Mouse (Mus musculus) CH12.LX (cell line): ENCODE measurements around the gene C130074G19Rik. TPM values are rescaled to one million over a fixed set of nuclear protein-coding genes. Genes with fewer than 3 reads are reported as not detected.

Source experiments
- DNase-seq: peaks from one replicate; pipeline ENCODE4 v3.0.0-alpha.2; 2013; ENCODE audit errors: extremely low read depth
- H3K27ac ChIP-seq: 2 replicates; pipeline ENCODE4 v1.5.1; 2012; ENCODE audit warnings: low read depth, mild to moderate bottlenecking, control low read depth, moderate library complexity; ENCODE audit not compliant: insufficient read depth
- H3K27me3 ChIP-seq: replicated peaks from 2 replicates; pipeline ENCODE3; 2012; ENCODE audit warnings: inconsistent platforms
- H3K36me3 ChIP-seq, 2 experiments: replicated peaks in 1 of 2; 2 replicates each; pipeline versions ENCODE3 to v1.6.1; 2012; ENCODE audit warnings: inconsistent platforms in 1 of 2, low read length in 1 of 2, mild to moderate bottlenecking in 1 of 2, mixed read lengths in 1 of 2, moderate library complexity in 1 of 2; ENCODE audit not compliant: control insufficient read depth in 1 of 2, insufficient read depth in 1 of 2
- H3K4me1 ChIP-seq, 2 experiments: 2 replicates each; pipeline ENCODE4 v1.6.1; 2012; ENCODE audit warnings: inconsistent platforms in 1 of 2, moderate library complexity in 1 of 2; ENCODE audit not compliant: insufficient read depth in 2 of 2, control insufficient read depth in 1 of 2
- H3K4me2 ChIP-seq: 2 replicates; pipeline ENCODE4 v1.6.1; 2012; ENCODE audit warnings: low read depth, mild to moderate bottlenecking, control low read depth; ENCODE audit not compliant: poor library complexity, insufficient read depth, severe bottlenecking
- H3K4me3 ChIP-seq, 3 experiments: fragments of 150-350 bp in 1 of 3; sonication (generic) in 1 of 3; replicated peaks in 1 of 3; 2 replicates each; pipeline versions ENCODE3 to v1.5.1; 2011 to 2012; ENCODE audit warnings: low read depth in 2 of 3, low read length in 2 of 3, mild to moderate bottlenecking in 2 of 3, moderate library complexity in 2 of 3, control low read depth in 1 of 3, improper control_type of control experiment in 1 of 3, inconsistent platforms in 1 of 3, mixed read lengths in 1 of 3; ENCODE audit not compliant: poor library complexity in 1 of 3
- H3K79me2 ChIP-seq: replicated peaks from 2 replicates; pipeline ENCODE4 v1.6.1; 2012; ENCODE audit warnings: mild to moderate bottlenecking, moderate library complexity; ENCODE audit not compliant: control insufficient read depth, poor library complexity, insufficient read depth, severe bottlenecking; ENCODE audit errors: extremely low read depth
- H3K9ac ChIP-seq: 2 replicates; pipeline ENCODE4 v1.6.1; 2012; ENCODE audit warnings: low read depth, mild to moderate bottlenecking, control low read depth, moderate library complexity; ENCODE audit not compliant: insufficient read depth
- H3K9me3 ChIP-seq: replicated peaks from 2 replicates; pipeline ENCODE3; 2012; ENCODE audit warnings: low read length, inconsistent platforms, mixed read lengths
- BHLHE40 ChIP-seq: IDR thresholded peaks from 2 replicates; pipeline ENCODE4 v1.6.1; 2011; ENCODE audit warnings: mild to moderate bottlenecking, low read depth, low read length, improper control_type of control experiment
- CTCF ChIP-seq, 2 experiments: IDR thresholded peaks in 1 of 2; conservative IDR thresholded peaks in 1 of 2; 2 replicates each; pipeline ENCODE4 v1.5.1; 2011 to 2012; ENCODE audit warnings: low read depth in 2 of 2, low read length in 2 of 2, improper control_type of control experiment in 1 of 2, inconsistent platforms in 1 of 2, mild to moderate bottlenecking in 1 of 2, moderate library complexity in 1 of 2
- ETS1 ChIP-seq: conservative IDR thresholded peaks from 2 replicates; pipeline ENCODE4 v1.6.1; 2012; ENCODE audit warnings: low read depth, mild to moderate bottlenecking, inconsistent platforms, low read length, improper control_type of control experiment, moderate library complexity
- MAX ChIP-seq: IDR thresholded peaks from 2 replicates; pipeline ENCODE4 v1.6.1; 2011; ENCODE audit warnings: low read length, improper control_type of control experiment
- MXI1 ChIP-seq: IDR thresholded peaks from 2 replicates; pipeline ENCODE4 v1.6.1; 2011; ENCODE audit warnings: mild to moderate bottlenecking, low read depth, low read length, improper control_type of control experiment
- NELFE ChIP-seq: IDR thresholded peaks from 2 replicates; pipeline ENCODE4 v1.6.1; 2011; ENCODE audit warnings: low read depth, low read length, improper control_type of control experiment
- NRF1 ChIP-seq: IDR thresholded peaks from 2 replicates; pipeline ENCODE4 v1.6.1; 2014; ENCODE audit warnings: low read depth, mild to moderate bottlenecking, inconsistent platforms, low read length, improper control_type of control experiment, moderate library complexity
- PAX5 ChIP-seq: IDR thresholded peaks from 2 replicates; pipeline ENCODE4 v1.6.1; 2012; ENCODE audit warnings: low read length, inconsistent platforms, mixed read lengths
- RAD21 ChIP-seq: IDR thresholded peaks from 2 replicates; pipeline ENCODE4 v1.6.1; 2011; ENCODE audit warnings: low read depth, mild to moderate bottlenecking, low read length, improper control_type of control experiment, moderate library complexity
- SMC3 ChIP-seq: IDR thresholded peaks from 2 replicates; pipeline ENCODE4 v1.6.1; 2011; ENCODE audit warnings: low read depth, low read length, improper control_type of control experiment
- TCF12 ChIP-seq: IDR thresholded peaks from 2 replicates; pipeline ENCODE4 v1.6.1; 2014; ENCODE audit warnings: low read depth, mild to moderate bottlenecking, inconsistent platforms, low read length, improper control_type of control experiment
- USF1 ChIP-seq: IDR thresholded peaks from 2 replicates; pipeline ENCODE4 v1.6.1; 2014; ENCODE audit warnings: low read depth, mild to moderate bottlenecking, inconsistent platforms, low read length, improper control_type of control experiment
- dilution Hi-C: fragments of 300-500 bp; cut with MboI; formaldehyde crosslinking; loops from 2 replicates; pipeline ENCODE4 v1.14.3; 2020; ENCODE audit warnings: low sequenced_read_pairs; ENCODE audit not compliant: extremely low pct_unique_long_range_greater_than_20kb, extremely low pct_ligation_motif_present
- in situ Hi-C: fragments of 300-500 bp; cut with MboI; formaldehyde crosslinking; loops from 3 replicates; pipeline ENCODE4 v1.14.3; 2019; ENCODE audit warnings: low sequenced_read_pairs, low pct_ligation_motif_present, low pct_unique_long_range_greater_than_20kb, mixed read lengths
- polyA plus RNA-seq: library from polyadenylated mRNA; unstranded; fragments of >175 nt; gene quantifications from 2 replicates; pipeline ENCODE4 v1.2.1, GENCODE M21; 2012; ENCODE audit warnings: low read depth; ENCODE audit not compliant: insufficient read length
- total RNA-seq, 2 experiments: library from RNA; depleted of rRNA; stranded (reverse); fragments of 300-350 nt in 1 of 2; fragments of >200 nt in 1 of 2; gene quantifications; 2 replicates each; pipeline ENCODE4 v1.2.3; 2012 to 2014

The C130074G19Rik gene
- total and polyA plus RNA-seq, 3 experiments = not detected

- dilution Hi-C loops (no loop called here), in situ Hi-C loops (no loop called here)
- H3K27me3 ChIP-seq = no peaks in the 10 kb centered on the region
- no peak overlapping the region for H3K9ac ChIP-seq
- TF ChIP-seq NRF1 (0 out of 2 replicates have a peak, but pooled peaks have one; percentile 13), CTCF (conservative IDR thresholded peaks at IDR 0.05 in 1 of 2, IDR thresholded peaks at IDR 0.05 in 1 of 2; ENCODE audit: low read depth in 2 of 2, low read length in 2 of 2) (peak in 1 of 2 experiments; percentile 66; a peak in 2 of 4 replicates), RAD21 (peak; percentile 17), SMC3 (peak; percentile 52), MXI1 (no peak), NELFE (no peak), BHLHE40 (peak; percentile 80), PAX5 (no peak), USF1 (no peak), MAX (peak; percentile 64)
- H3K27ac ChIP-seq = no peak overlapping the region
- no peaks in the 10 kb centered on the region for H3K9me3 ChIP-seq
- peak; percentile 45 for DNase-seq
- no peaks in the 10 kb centered on the region for H3K36me3 ChIP-seq
- H3K4me1 ChIP-seq = peaks cover 3 to 10% of the 10 kb centered on the region in 2 experiments; a peak in 2 of 4 replicates
- H3K4me3 ChIP-seq = no peak overlapping the region
- peak overlapping the region; percentile 6; the same call in 1 of the 2 replicates for H3K4me2 ChIP-seq
- no peaks in the 10 kb centered on the region for H3K79me2 ChIP-seq
These were observed 31.0 kb downstream of the C130074G19Rik start for GRCm38 (mm10) chr1:184851741-184852618.

- H3K27ac ChIP-seq = no peak overlapping the region
- no peak for TF ChIP-seq BHLHE40
- no peak for TF ChIP-seq TCF12
- TF ChIP-seq ETS1 = no peak
- TF ChIP-seq, all 38 proteins: peak for 0
- dilution Hi-C loops = no loop called here
These were observed 31.9 kb downstream of the C130074G19Rik start for GRCm38 (mm10) chr1:184851166-184851565.

More at GRCm38 (mm10) chr1:184851166-184851565, 31.9 kb downstream of the C130074G19Rik start:
- DNase-seq = no peak
- H3K9me3 ChIP-seq = no peaks in the 10 kb centered on the region
- no peaks in the 10 kb centered on the region for H3K36me3 ChIP-seq
- H3K79me2 ChIP-seq = no peaks in the 10 kb centered on the region
- no peak overlapping the region for H3K4me2 ChIP-seq
- in situ Hi-C loops = no loop called here
- H3K9ac ChIP-seq = no peak overlapping the region
- no peak overlapping the region for H3K4me3 ChIP-seq
- H3K27me3 ChIP-seq = no peaks in the 10 kb centered on the region
- peaks cover 3 to 14% of the 10 kb centered on the region in 2 experiments; a peak in 3 of 4 replicates for H3K4me1 ChIP-seq
